Mouse (Mus musculus) embryo, embryonic 10.5 days (tissue): Measurements from ENCODE around the gene Dis3l2.

Source experiments
- DNase-seq: peaks from one replicate; pipeline ENCODE4 v3.0.0-alpha.2; 2015; ENCODE audit warnings: low spot score

Dis3l2 gene

GRCm38 (mm10) chr1:87010629-87011330 lies 307.2 kb downstream of the Dis3l2 start:
- no peak for DNase-seq

GRCm38 (mm10) chr1:87011718-87012117 lies 308.1 kb downstream of the Dis3l2 start:
- peak; percentile 47 for DNase-seq

GRCm38 (mm10) chr1:87012606-87013005 lies 309.0 kb downstream of the Dis3l2 start:
- no peak for DNase-seq

GRCm38 (mm10) chr1:87020714-87021113 lies 317.1 kb downstream of the Dis3l2 start:
- no peak for DNase-seq

- no peak for DNase-seq
Observed at GRCm38 (mm10) chr1:87021584-87021983, 318.0 kb downstream of the Dis3l2 start.

- DNase-seq, result no peak
Observed at GRCm38 (mm10) chr1:87023291-87024170, 319.9 kb downstream of the Dis3l2 start.

GRCm38 (mm10) chr1:87025021-87025420 lies 321.4 kb downstream of the Dis3l2 start:
- DNase-seq, result no peak

GRCm38 (mm10) chr1:87028786-87029185 lies 325.2 kb downstream of the Dis3l2 start:
- DNase-seq, result no peak

- DNase-seq, result peak; percentile 17
Observed at GRCm38 (mm10) chr1:87030652-87031051, 327.0 kb downstream of the Dis3l2 start.

GRCm38 (mm10) chr1:87032466-87032865 lies 328.9 kb downstream of the Dis3l2 start:
- DNase-seq, result no peak

GRCm38 (mm10) chr1:87035532-87036161 lies 332.0 kb downstream of the Dis3l2 start:
- DNase-seq, result peak; percentile 76

- peak; percentile 14 for DNase-seq
Observed at GRCm38 (mm10) chr1:87036334-87036733, 332.7 kb downstream of the Dis3l2 start.

- no peak for DNase-seq
Observed at GRCm38 (mm10) chr1:87038477-87039070, 335.0 kb downstream of the Dis3l2 start.

GRCm38 (mm10) chr1:87041119-87041518 lies 337.5 kb downstream of the Dis3l2 start:
- DNase-seq, result peak; percentile 83

GRCm38 (mm10) chr1:87041814-87042438 lies 338.3 kb downstream of the Dis3l2 start:
- DNase-seq, result peak; percentile 88

- DNase-seq, result no peak
Observed at GRCm38 (mm10) chr1:87050072-87050471, 346.5 kb downstream of the Dis3l2 start.

GRCm38 (mm10) chr1:87050700-87051099 lies 347.1 kb downstream of the Dis3l2 start:
- no peak for DNase-seq

- no peak for DNase-seq
Observed at GRCm38 (mm10) chr1:87051369-87051768, 347.8 kb downstream of the Dis3l2 start.

- DNase-seq, result no peak
Observed at GRCm38 (mm10) chr1:87057075-87057474, 353.5 kb downstream of the Dis3l2 start.

GRCm38 (mm10) chr1:87059042-87059665 lies 355.5 kb downstream of the Dis3l2 start:
- no peak for DNase-seq

GRCm38 (mm10) chr1:87060913-87061312 lies 357.3 kb downstream of the Dis3l2 start:
- no peak for DNase-seq
